Mouse (Mus musculus) forebrain, embryonic 14.5 days (tissue): ENCODE results near the gene Slmap. TPM values are rescaled to one million over a fixed set of nuclear protein-coding genes. Genes with fewer than 3 reads are reported as not detected.
"Not testable (repeated sequence)": the region's sequence is repeated elsewhere in the genome, so short reads cannot be mapped to it uniquely, and the experiment has no call there.

ENCODE experiments used
- ATAC-seq: fragments of 200-750 bp; cut with Nextera tagmentation; 2 replicates; pipeline ENCODE4 v1.8.0; 2017; ENCODE audit warnings: mild to moderate bottlenecking, moderate library complexity
- DNase-seq: peaks from one replicate; pipeline ENCODE4 v3.0.0-alpha.2; 2015; ENCODE audit warnings: low spot score
- H3K27ac ChIP-seq: fragments of 300-500 bp; sonication (generic); 2 replicates; pipeline ENCODE4 v1.5.1; 2014; ENCODE audit warnings: low read depth, mild to moderate bottlenecking, control low read depth, low read length, moderate library complexity
- H3K27me3 ChIP-seq: fragments of 300-500 bp; sonication (generic); replicated peaks from 2 replicates; pipeline ENCODE4 v1.6.1; 2014; ENCODE audit warnings: low read length, control low read depth, mixed read lengths; ENCODE audit not compliant: control insufficient read depth, insufficient read depth
- H3K36me3 ChIP-seq: fragments of 300-500 bp; sonication (generic); 2 replicates; pipeline ENCODE4 v1.6.1; 2014; ENCODE audit warnings: low read length, control low read depth; ENCODE audit not compliant: control insufficient read depth, insufficient read depth
- H3K4me1 ChIP-seq: fragments of 300-500 bp; sonication (generic); 2 replicates; pipeline ENCODE4 v1.6.1; 2014; ENCODE audit warnings: antibody characterized with exemption, low read length, control low read depth; ENCODE audit not compliant: control insufficient read depth, insufficient read depth
- H3K4me2 ChIP-seq: fragments of 300-500 bp; sonication (generic); 2 replicates; pipeline ENCODE4 v1.6.1; 2014; ENCODE audit warnings: mild to moderate bottlenecking, control low read depth, low read length
- H3K4me3 ChIP-seq: fragments of 300-500 bp; sonication (generic); 2 replicates; pipeline ENCODE4 v1.5.1; 2014; ENCODE audit warnings: low read depth, low read length, control low read depth
- H3K9ac ChIP-seq: fragments of 300-500 bp; sonication (generic); 2 replicates; pipeline ENCODE4 v1.6.1; 2014; ENCODE audit warnings: mild to moderate bottlenecking, low read length, control low read depth, moderate library complexity
- H3K9me3 ChIP-seq: fragments of 300-500 bp; sonication (generic); replicated peaks from 2 replicates; pipeline ENCODE4 v1.6.1; 2016; ENCODE audit warnings: low read length, control low read depth, mixed read lengths; ENCODE audit not compliant: control insufficient read depth
- whole genome bisulfite sequencing: fragments of 180-500 bp; shearing (Covaris S2); extraction: QIAGEN DNeasy Blood & Tissue Kit; methylation state at CpG from one replicate; pipeline ENCODE4 v1.1.7; 2014; 5-methylcytosine and 5-hydroxymethylcytosine counted together
- polyA plus RNA-seq: library from polyadenylated mRNA; unstranded; fragments of >200 nt; fragmentation: Nextera tagmentation; extraction: Ambion mirVana; gene quantifications from 2 replicates; pipeline ENCODE4 v1.2.1, GENCODE M21; 2014

Slmap gene
- polyA plus RNA-seq, 1 experiment from 2014 or later, result 11.7 TPM

DNA sequence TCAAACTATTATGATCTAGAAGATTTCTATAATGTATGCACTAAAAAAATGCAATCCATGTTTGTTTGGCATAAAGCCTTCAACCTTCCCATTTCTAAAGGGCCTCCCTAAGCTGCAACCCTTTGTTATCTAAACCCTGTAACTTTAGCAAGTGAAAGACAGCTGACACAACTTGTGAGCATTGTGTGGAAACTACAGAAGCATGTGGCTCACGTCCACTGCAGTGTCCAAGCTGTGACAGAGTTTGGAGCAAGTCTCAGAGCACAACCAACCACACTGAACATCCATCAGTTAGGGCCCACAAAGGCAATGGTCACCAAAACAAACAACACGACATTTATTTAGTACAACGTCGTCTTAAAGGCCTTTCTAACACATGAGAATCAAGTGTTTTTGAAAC lies 117.6 kb downstream of the Slmap start:
- H3K27ac ChIP-seq, result no peak overlapping the region
- H3K4me1 ChIP-seq, result no peaks in the 10 kb centered on the region
- no peaks in the 10 kb centered on the region for H3K9me3 ChIP-seq
- H3K27me3 ChIP-seq, result no peaks in the 10 kb centered on the region
- WGBS, result 72% methylated on average over 4 of the region's 4 CpGs
- H3K36me3 ChIP-seq, result peaks cover 16% of the 10 kb centered on the region
- no peak overlapping the region for H3K9ac ChIP-seq
- no peak overlapping the region for H3K4me2 ChIP-seq
- no peak overlapping the region for H3K4me3 ChIP-seq
- no peak for DNase-seq
- ATAC-seq, result no peak

DNA sequence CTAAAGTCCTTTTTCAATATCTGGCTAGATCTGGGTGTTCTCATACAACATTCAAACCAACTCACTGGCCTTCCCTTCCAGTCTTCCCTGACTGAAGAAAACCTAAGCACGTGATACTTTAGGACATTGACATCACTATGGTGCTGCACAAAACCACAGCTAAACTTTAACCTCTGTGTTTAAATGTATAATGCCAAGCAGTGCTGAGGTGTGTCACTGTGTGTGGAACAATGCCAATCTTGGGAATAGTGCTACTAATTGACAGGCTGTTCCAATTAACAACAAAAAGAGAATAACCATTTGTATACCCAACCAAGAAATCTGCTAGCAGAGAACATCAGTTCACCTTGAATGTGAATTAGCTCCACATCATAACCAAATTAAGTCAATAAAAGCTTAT lies 121.2 kb downstream of the Slmap start:
- Histone ChIP-seq H3K36me3 (peaks cover 5% of the 10 kb centered on the region; the same call in 1 of the 2 replicates), H3K4me2 (no peak overlapping the region), H3K27ac (no peak overlapping the region), H3K4me3 (no peak overlapping the region), H3K4me1 (no peaks in the 10 kb centered on the region), H3K9ac (no peak overlapping the region), H3K9me3 (no peaks in the 10 kb centered on the region), H3K27me3 (no peaks in the 10 kb centered on the region)
- peak; percentile 27 for DNase-seq
- 24% methylated on average over 1 of the region's 1 CpGs for WGBS
- ATAC-seq, result no peak

DNA sequence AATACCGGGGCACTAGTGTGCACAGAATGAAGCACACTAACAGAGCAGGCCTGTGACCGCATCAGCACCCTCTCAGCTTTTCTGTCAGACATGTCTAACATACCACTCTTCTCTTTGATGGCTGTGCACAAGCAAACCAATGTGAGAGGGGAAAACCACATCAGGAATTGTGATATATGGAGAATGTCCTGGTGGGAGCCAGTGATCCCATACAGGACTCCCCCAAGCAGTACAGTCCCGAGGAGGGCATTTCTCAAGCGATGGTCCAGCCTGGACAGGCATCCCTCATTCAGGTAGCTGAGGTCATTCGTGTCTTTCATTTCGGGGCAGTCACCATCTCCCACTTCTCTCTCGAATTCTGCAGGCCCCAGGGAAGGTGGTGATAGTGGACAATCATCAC lies 128.0 kb downstream of the Slmap start:
- H3K27me3 ChIP-seq, result no peaks in the 10 kb centered on the region
- H3K4me2 ChIP-seq, result no peak overlapping the region
- WGBS, result 93% methylated on average over 7 of the region's 7 CpGs

DNA sequence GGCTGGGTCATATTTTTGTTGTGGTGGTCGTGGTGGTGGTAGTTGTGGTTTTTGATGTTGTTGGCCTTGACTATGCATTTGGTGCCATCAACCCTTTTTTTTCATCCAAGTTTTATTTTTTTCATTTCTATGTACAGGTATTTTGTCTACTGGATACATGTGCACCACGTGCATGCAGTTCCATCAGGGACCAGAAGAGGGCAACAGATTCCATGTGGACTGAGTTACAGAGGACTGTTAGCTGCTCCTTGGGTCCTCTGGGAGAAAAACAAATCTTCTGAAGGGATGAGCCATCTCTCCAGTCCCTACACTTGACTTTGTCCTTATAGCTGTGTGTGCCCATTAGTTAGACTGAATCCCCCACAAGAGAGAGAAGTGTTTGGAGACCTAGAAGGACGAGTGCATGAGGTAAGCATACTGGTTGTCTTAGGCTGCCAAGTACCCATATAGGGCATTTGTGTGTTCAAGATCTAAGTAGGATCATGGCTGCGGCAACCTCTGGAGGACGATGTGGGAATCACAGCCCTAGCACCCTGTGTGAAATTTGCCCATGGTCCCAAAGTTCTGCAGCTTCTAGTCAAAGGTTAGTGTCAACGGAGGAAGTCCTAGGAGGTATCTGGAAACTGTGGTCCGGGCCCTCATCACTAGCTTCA lies 136.1 kb downstream of the Slmap start:
- 95% methylated on average over 7 of the region's 7 CpGs for WGBS
- no peak for DNase-seq
- H3K27me3 ChIP-seq, result no peaks in the 10 kb centered on the region

More for the DNA sequence above, 128.0 kb downstream of the Slmap start:
- DNase-seq (no peak), ATAC-seq (no peak)
- H3K4me1 ChIP-seq, result no peaks in the 10 kb centered on the region
- H3K4me3 ChIP-seq, result no peak overlapping the region
- no peak overlapping the region for H3K27ac ChIP-seq
- H3K9ac ChIP-seq, result no peak overlapping the region
- H3K36me3 ChIP-seq, result no peaks in the 10 kb centered on the region
- no peaks in the 10 kb centered on the region for H3K9me3 ChIP-seq

DNA sequence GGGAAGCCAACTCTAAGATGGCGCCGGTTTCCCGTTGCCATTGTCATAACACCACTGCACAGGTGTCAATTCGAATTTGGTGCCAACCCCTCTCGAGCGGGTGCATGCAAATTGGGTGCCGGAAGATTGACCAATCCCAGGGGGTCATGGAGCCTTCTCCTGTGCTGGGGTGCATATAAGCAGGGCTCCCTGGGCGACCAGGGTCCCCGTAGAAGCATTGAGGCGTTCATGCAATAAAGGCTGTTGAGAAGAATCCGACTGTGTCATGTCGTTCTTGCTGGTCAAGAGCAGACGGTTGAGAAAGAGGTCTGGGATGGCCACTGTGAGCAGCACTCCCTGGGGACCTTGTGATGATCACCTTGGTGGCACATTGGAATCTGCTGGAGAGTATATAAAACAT lies 142.9 kb downstream of the Slmap start:
- Histone ChIP-seq H3K4me2 (no peak overlapping the region), H3K9ac (no peak overlapping the region), H3K36me3 (no peaks in the 10 kb centered on the region), H3K27ac (no peak overlapping the region), H3K9me3 (no peaks in the 10 kb centered on the region), H3K27me3 (no peaks in the 10 kb centered on the region), H3K4me3 (no peak overlapping the region), H3K4me1 (no peaks in the 10 kb centered on the region)
- no peak for ATAC-seq
- no peak for DNase-seq
- 92% methylated on average over 13 of the region's 13 CpGs for WGBS

More for the DNA sequence above, 136.1 kb downstream of the Slmap start:
- no peaks in the 10 kb centered on the region for H3K4me1 ChIP-seq
- H3K27ac ChIP-seq, result no peak overlapping the region
- no peak overlapping the region for H3K4me2 ChIP-seq
- H3K9ac ChIP-seq, result no peak overlapping the region
- no peak overlapping the region for H3K4me3 ChIP-seq
- no peaks in the 10 kb centered on the region for H3K9me3 ChIP-seq
- no peaks in the 10 kb centered on the region for H3K36me3 ChIP-seq
- ATAC-seq, result no peak

DNA sequence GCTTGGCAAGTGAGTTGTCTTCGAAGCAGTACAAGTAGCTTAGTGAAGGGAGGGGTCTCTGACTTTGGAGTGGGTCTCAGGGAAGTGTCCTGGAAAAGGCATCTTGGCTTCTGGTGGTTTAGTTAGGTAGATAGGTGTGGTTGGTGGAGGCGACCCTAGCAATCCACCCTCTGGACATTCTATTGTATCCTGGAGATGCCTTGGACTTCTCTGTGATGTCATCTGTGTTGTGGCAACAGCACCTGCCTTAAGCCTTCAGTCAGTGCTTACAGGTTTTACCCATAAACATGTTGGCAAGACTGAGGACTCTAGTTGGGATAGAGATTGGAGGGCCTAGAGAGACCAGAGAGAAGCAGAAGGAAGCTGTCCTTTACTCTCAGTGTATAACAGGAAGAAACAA lies 145.8 kb downstream of the Slmap start:
- H3K4me1 ChIP-seq, H3K36me3 ChIP-seq, ATAC-seq, H3K9me3 ChIP-seq, H3K4me2 ChIP-seq, H3K9ac ChIP-seq, DNase-seq, H3K27me3 ChIP-seq, H3K27ac ChIP-seq, H3K4me3 ChIP-seq: not testable (repeated sequence)
- 86% methylated on average over 2 of the region's 2 CpGs for WGBS

DNA sequence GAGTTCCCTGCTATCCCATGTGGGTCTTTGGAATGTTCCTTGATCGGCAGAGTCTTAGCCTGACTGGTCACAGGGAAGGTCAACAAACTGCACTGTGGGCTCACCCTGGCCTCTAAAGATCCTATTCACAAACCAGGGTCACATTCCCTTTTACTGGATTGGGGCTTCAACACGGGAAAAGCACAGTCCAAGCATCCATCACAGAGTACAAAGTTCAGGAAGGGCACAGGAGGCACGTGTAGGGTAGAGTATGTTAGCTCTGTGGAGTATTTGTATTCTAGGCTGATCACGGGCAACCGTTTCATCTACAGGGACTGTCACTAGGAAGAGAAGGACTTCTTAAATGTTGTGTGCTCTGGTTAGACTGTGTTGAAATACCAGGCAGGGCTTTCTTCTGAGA lies 147.7 kb downstream of the Slmap start:
- not testable (repeated sequence) for H3K4me2 ChIP-seq, H3K9ac ChIP-seq, H3K36me3 ChIP-seq, H3K9me3 ChIP-seq, H3K27ac ChIP-seq, H3K27me3 ChIP-seq, ATAC-seq, DNase-seq, H3K4me3 ChIP-seq, H3K4me1 ChIP-seq
- 85% methylated on average over 5 of the region's 5 CpGs for WGBS

DNA sequence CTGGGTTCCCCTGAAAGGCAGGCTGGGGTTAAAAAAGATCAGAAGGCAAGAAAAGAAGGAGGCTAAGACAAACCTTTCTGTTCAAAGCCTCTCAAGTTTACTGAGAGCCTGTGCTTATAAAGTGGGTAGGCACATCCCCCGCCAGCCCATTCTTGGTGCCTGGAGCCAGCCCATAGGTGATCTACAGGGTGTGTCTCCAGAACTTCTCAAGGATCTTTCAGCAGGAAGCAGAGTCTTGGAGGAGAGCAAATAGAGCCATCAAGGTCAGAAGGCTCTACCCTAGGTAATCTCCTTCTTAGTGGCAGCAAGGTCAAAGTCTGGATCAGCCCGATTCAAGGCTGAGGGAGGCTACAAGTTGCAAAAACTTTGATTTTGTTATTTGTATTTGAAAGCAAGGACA lies 149.1 kb downstream of the Slmap start:
- not testable (repeated sequence) for H3K4me1 ChIP-seq, ATAC-seq, H3K9me3 ChIP-seq, H3K27ac ChIP-seq, H3K9ac ChIP-seq, DNase-seq, H3K4me2 ChIP-seq, H3K4me3 ChIP-seq, H3K27me3 ChIP-seq, H3K36me3 ChIP-seq
- 91% methylated on average over 2 of the region's 2 CpGs for WGBS

DNA sequence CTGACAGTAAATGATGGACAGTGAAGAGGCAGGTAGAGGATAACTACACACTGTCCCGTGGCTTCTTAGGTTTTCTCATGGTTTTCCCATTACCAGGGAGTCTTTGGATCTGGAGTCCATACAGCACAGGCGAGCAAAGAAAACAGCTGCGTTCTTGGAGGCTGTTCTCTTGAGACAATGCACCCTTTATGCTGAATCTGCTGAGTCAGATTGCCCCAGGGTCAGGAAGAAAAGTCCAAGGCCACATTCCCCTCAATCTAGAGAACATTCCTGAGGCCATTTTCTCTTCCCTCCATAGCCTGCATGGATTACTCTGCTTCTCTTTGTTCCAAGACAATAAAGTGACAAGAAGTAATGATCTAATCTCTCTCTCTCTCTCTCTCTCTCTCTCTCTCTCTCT lies 155.7 kb downstream of the Slmap start:
- H3K4me1 ChIP-seq, result no peaks in the 10 kb centered on the region
- H3K4me2 ChIP-seq, result no peak overlapping the region
- 31% methylated on average over 3 of the region's 3 CpGs for WGBS
- no peak overlapping the region for H3K27ac ChIP-seq
- DNase-seq (no peak), ATAC-seq (no peak)
- no peaks in the 10 kb centered on the region for H3K36me3 ChIP-seq
- H3K27me3 ChIP-seq, result no peaks in the 10 kb centered on the region
- H3K9me3 ChIP-seq, result no peaks in the 10 kb centered on the region
- no peak overlapping the region for H3K9ac ChIP-seq
- H3K4me3 ChIP-seq, result no peak overlapping the region
